Mouse (Mus musculus) myocyte (in vitro differentiated cells): Measurements from ENCODE around the gene Usp7. TPM values are rescaled to one million over a fixed set of nuclear protein-coding genes. Genes with fewer than 3 reads are reported as not detected.

Experiments used
- H3K27me3 ChIP-seq: one replicate; pipeline ENCODE4 v1.6.1; 2011; ENCODE audit not compliant: control insufficient read depth, insufficient read depth, insufficient read length
- H3K36me3 ChIP-seq: one replicate; pipeline ENCODE4 v1.6.1; 2011; ENCODE audit not compliant: control insufficient read depth, insufficient read depth
- H3K4me2 ChIP-seq: one replicate; pipeline ENCODE4 v1.6.1; 2011; ENCODE audit warnings: low read depth, control low read depth
- H3K4me3 ChIP-seq: one replicate; pipeline ENCODE4 v1.5.1; 2011; ENCODE audit warnings: mild to moderate bottlenecking, control low read depth, moderate library complexity
- H3K79me2 ChIP-seq: one replicate; pipeline ENCODE4 v1.6.1; 2011; ENCODE audit not compliant: control insufficient read depth, insufficient read depth
- H3ac ChIP-seq: one replicate; pipeline ENCODE4 v1.6.1; 2011; ENCODE audit not compliant: control insufficient read depth, insufficient read length
- CEBPB ChIP-seq: IDR thresholded peaks from 2 replicates; pipeline ENCODE4 v1.6.1; 2011; ENCODE audit warnings: mild to moderate bottlenecking, moderate library complexity; ENCODE audit not compliant: poor library complexity, insufficient read depth, severe bottlenecking
- E2F4 ChIP-seq: IDR thresholded peaks from one replicate; pipeline ENCODE4 v1.6.1; 2011; ENCODE audit warnings: mild to moderate bottlenecking, control low read depth, moderate library complexity; ENCODE audit not compliant: insufficient read depth
- MAX ChIP-seq: IDR thresholded peaks from one replicate; pipeline ENCODE4 v1.6.1; 2011; ENCODE audit warnings: low read depth, mild to moderate bottlenecking, control low read depth
- MYOD1 ChIP-seq, 3 experiments: IDR thresholded peaks; one replicate each; pipeline ENCODE4 v1.6.1; 2011; ENCODE audit warnings: control low read depth in 2 of 3, low read depth in 2 of 3, mild to moderate bottlenecking in 2 of 3, moderate library complexity in 1 of 3; ENCODE audit not compliant: insufficient read length in 2 of 3, control insufficient read depth in 1 of 3
- MYOG ChIP-seq, 3 experiments: IDR thresholded peaks; one replicate each; pipeline ENCODE4 v1.6.1; 2011; ENCODE audit warnings: control low read depth in 2 of 3, low read depth in 2 of 3, mild to moderate bottlenecking in 2 of 3; ENCODE audit not compliant: insufficient read length in 2 of 3, control insufficient read depth in 1 of 3, insufficient read depth in 1 of 3
- POLR2A ChIP-seq: IDR thresholded peaks from one replicate; pipeline ENCODE4 v1.6.1; 2011; ENCODE audit warnings: low read depth, mild to moderate bottlenecking, control low read depth, moderate library complexity; ENCODE audit not compliant: insufficient read length
- POLR2AphosphoS2 ChIP-seq: IDR thresholded peaks from one replicate; pipeline ENCODE4 v1.6.1; 2011; ENCODE audit warnings: low read depth, control low read depth; ENCODE audit not compliant: insufficient read length
- REST ChIP-seq: IDR thresholded peaks from one replicate; pipeline ENCODE4 v1.6.1; 2011; ENCODE audit warnings: mild to moderate bottlenecking, control low read depth, moderate library complexity; ENCODE audit not compliant: insufficient read depth, insufficient read length
- SRF ChIP-seq: IDR thresholded peaks from one replicate; pipeline ENCODE4 v1.6.1; 2011; ENCODE audit warnings: low read depth; ENCODE audit not compliant: control insufficient read depth, insufficient read length
- TCF12 ChIP-seq: IDR thresholded peaks from one replicate; pipeline ENCODE4 v1.6.1; 2011; ENCODE audit warnings: mild to moderate bottlenecking, control low read depth; ENCODE audit not compliant: poor library complexity, insufficient read depth, severe bottlenecking
- TCF3 ChIP-seq: IDR thresholded peaks from one replicate; pipeline ENCODE4 v1.6.1; 2011; ENCODE audit warnings: low read depth, control low read depth; ENCODE audit not compliant: insufficient read length
- USF1 ChIP-seq: IDR thresholded peaks from one replicate; pipeline ENCODE4 v1.6.1; 2011; ENCODE audit warnings: low read depth, mild to moderate bottlenecking, control low read depth, moderate library complexity
- polyA plus RNA-seq: library from polyadenylated mRNA; unstranded; fragments of >200 nt; fragmentation: generic; extraction: Trizol; gene quantifications from one replicate; pipeline ENCODE4 v1.2.1, GENCODE M21; 2012; ENCODE audit warnings: missing spikeins

The Usp7 gene
- polyA plus RNA-seq, 1 experiment = 24.0 TPM

GRCm38 (mm10) chr16:8711998-8712397 lies 80.1 kb downstream of the Usp7 start:
- no peak overlapping the region for H3K4me2 ChIP-seq
- H3K27me3 ChIP-seq = no peaks in the 10 kb centered on the region
- no peak overlapping the region for H3K4me3 ChIP-seq
- TF ChIP-seq TCF3 (no peak), MYOD1 (IDR thresholded peaks at IDR 0.05; ENCODE audit: control insufficient read depth in 1 of 3, insufficient read length in 2 of 3, low read depth in 2 of 3) (no peak), SRF (no peak), TCF12 (no peak), CEBPB (no peak)
- peaks cover 48% of the 10 kb centered on the region for H3K79me2 ChIP-seq
- peaks cover 44% of the 10 kb centered on the region for H3K36me3 ChIP-seq
- H3ac ChIP-seq = no peak overlapping the region

DNA sequence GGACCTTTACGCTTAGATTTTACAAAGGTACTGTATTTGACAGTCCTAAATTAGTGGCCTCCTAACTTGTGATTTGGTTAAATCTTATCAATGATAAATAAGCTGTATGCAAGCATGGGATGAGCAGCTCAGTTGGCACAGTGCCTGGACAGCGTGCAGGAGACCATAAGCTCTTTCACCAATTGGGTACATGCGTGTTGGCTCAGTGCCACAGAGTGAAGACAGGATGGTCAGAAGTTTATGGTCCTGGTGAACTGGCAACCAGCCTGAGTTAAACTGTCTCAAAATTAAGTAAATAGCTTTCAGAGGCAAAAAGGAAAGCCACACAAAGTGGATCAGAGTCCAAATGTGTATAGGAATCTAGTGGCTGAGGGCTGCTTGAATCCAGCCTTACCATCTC lies 91.5 kb downstream of the Usp7 start:
- Histone ChIP-seq H3K79me2 (no peaks in the 10 kb centered on the region), H3ac (no peak overlapping the region), H3K36me3 (peaks cover 82% of the 10 kb centered on the region), H3K4me2 (no peak overlapping the region), H3K4me3 (no peak overlapping the region), H3K27me3 (no peaks in the 10 kb centered on the region)
- TF ChIP-seq TCF12 (no peak), MYOD1 (IDR thresholded peaks at IDR 0.05; ENCODE audit: control insufficient read depth in 1 of 3, insufficient read length in 2 of 3, low read depth in 2 of 3) (no peak), USF1 (no peak), TCF3 (no peak)

- no peaks in the 10 kb centered on the region for H3K27me3 ChIP-seq
- H3ac ChIP-seq = no peak overlapping the region
- peaks cover 81% of the 10 kb centered on the region for H3K36me3 ChIP-seq
- H3K4me2 ChIP-seq = no peak overlapping the region
- no peak overlapping the region for H3K4me3 ChIP-seq
- H3K79me2 ChIP-seq = no peaks in the 10 kb centered on the region
- no peak for TF ChIP-seq MYOG (IDR thresholded peaks at IDR 0.05; ENCODE audit: control insufficient read depth in 1 of 3, insufficient read depth in 1 of 3, insufficient read length in 2 of 3, low read depth in 2 of 3)
- no peak for TF ChIP-seq MAX
- no peak for TF ChIP-seq TCF12
These were observed 92.6 kb downstream of the Usp7 start for GRCm38 (mm10) chr16:8699556-8699955.

DNA sequence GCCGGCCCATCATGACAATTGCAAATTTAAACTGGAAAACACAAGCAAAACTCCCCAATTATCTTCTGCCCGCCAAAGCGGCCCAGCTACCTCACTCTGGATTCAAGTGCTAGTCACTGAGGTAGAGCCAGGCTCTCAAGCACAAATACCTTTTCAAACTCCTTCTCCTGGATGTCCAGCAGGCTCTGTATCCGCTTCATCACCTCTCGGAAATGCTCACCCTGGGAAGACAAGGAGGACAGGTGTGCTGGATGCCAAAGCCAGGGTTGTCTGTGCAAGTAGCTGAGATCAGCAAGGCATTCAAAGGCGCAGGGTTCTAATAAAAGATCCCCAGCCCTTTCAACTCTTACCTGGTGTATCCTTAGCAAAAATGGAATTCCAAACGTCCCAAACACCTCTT lies 100.9 kb downstream of the Usp7 start:
- no peak for TF ChIP-seq CEBPB
- no peak for TF ChIP-seq REST
- no peak for TF ChIP-seq POLR2A
- TF ChIP-seq TCF3 = no peak
- TF ChIP-seq MAX = no peak
- no peak for TF ChIP-seq USF1
- no peak for TF ChIP-seq POLR2AphosphoS2
- no peak for TF ChIP-seq SRF
- no peak for TF ChIP-seq MYOD1 (IDR thresholded peaks at IDR 0.05; ENCODE audit: control insufficient read depth in 1 of 3, insufficient read length in 2 of 3, low read depth in 2 of 3)
- TF ChIP-seq E2F4 = no peak
- no peak for TF ChIP-seq MYOG (IDR thresholded peaks at IDR 0.05; ENCODE audit: control insufficient read depth in 1 of 3, insufficient read depth in 1 of 3, insufficient read length in 2 of 3, low read depth in 2 of 3)
- no peak for TF ChIP-seq TCF12
- H3K4me2 ChIP-seq = no peak overlapping the region

GRCm38 (mm10) chr16:8689979-8690656 lies 102.0 kb downstream of the Usp7 start:
- Histone ChIP-seq H3K4me2 (no peak overlapping the region), H3ac (no peak overlapping the region), H3K36me3 (peaks cover 39% of the 10 kb centered on the region), H3K27me3 (no peaks in the 10 kb centered on the region), H3K4me3 (no peak overlapping the region), H3K79me2 (no peaks in the 10 kb centered on the region)
- TF ChIP-seq CEBPB (no peak), TCF3 (no peak), POLR2AphosphoS2 (no peak)

More for the DNA sequence above, 100.9 kb downstream of the Usp7 start:
- Histone ChIP-seq H3K4me3 (no peak overlapping the region), H3K27me3 (no peaks in the 10 kb centered on the region), H3K79me2 (no peaks in the 10 kb centered on the region), H3K36me3 (peaks cover 44% of the 10 kb centered on the region), H3ac (no peak overlapping the region)

DNA sequence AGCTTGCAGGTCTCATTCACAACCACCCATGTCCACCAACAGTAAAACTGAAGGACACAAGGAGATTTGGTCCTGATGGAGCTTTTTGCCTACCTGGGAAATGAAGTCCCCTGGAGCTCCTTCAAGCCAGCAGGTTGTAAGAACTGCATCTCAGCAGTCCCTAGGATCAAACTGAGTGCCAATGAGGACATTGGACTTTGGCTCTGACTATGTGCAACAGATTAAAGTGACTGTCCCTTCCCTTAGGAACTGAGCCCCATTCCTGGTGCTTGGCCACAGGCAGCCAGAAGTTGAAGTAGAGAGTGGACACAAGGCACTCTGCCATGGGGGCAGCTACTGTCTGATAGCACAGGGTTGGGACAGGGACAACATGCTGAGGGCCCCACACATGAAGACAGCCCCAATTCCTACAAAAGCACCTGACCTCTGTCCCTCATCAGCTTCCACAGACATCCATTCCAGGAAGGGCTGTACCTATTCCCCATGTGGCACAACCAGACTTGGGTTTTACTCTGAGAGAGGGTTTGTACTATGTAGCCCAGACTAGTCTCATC lies 104.5 kb downstream of the Usp7 start:
- no peak overlapping the region for H3ac ChIP-seq
- no peaks in the 10 kb centered on the region for H3K27me3 ChIP-seq
- TF ChIP-seq POLR2AphosphoS2 = no peak
- no peak for TF ChIP-seq MYOD1 (IDR thresholded peaks at IDR 0.05; ENCODE audit: control insufficient read depth in 1 of 3, insufficient read length in 2 of 3, low read depth in 2 of 3)
- TF ChIP-seq TCF3 = no peak
- no peak for TF ChIP-seq CEBPB
- TF ChIP-seq POLR2A = no peak
- no peak for TF ChIP-seq USF1
- no peak for TF ChIP-seq MYOG (IDR thresholded peaks at IDR 0.05; ENCODE audit: control insufficient read depth in 1 of 3, insufficient read depth in 1 of 3, insufficient read length in 2 of 3, low read depth in 2 of 3)
- no peak for TF ChIP-seq SRF
- TF ChIP-seq REST = no peak
- TF ChIP-seq TCF12 = no peak
- no peak for TF ChIP-seq E2F4
- TF ChIP-seq MAX = no peak
- H3K79me2 ChIP-seq = no peaks in the 10 kb centered on the region
- H3K4me2 ChIP-seq = no peak overlapping the region
- peaks cover 18% of the 10 kb centered on the region for H3K36me3 ChIP-seq
- H3K4me3 ChIP-seq = no peak overlapping the region
